Mouse (Mus musculus) myocyte (in vitro differentiated cells): ENCODE data around the gene Gimap3. TPM values are rescaled to one million over a fixed set of nuclear protein-coding genes. Genes with fewer than 3 reads are reported as not detected.

Source experiments
- H3K27me3 ChIP-seq: one replicate; pipeline ENCODE4 v1.6.1; 2011; ENCODE audit not compliant: control insufficient read depth, insufficient read depth, insufficient read length
- H3K36me3 ChIP-seq: one replicate; pipeline ENCODE4 v1.6.1; 2011; ENCODE audit not compliant: control insufficient read depth, insufficient read depth
- H3K4me2 ChIP-seq: one replicate; pipeline ENCODE4 v1.6.1; 2011; ENCODE audit warnings: low read depth, control low read depth
- H3K4me3 ChIP-seq: one replicate; pipeline ENCODE4 v1.5.1; 2011; ENCODE audit warnings: mild to moderate bottlenecking, control low read depth, moderate library complexity
- H3K79me2 ChIP-seq: one replicate; pipeline ENCODE4 v1.6.1; 2011; ENCODE audit not compliant: control insufficient read depth, insufficient read depth
- H3ac ChIP-seq: one replicate; pipeline ENCODE4 v1.6.1; 2011; ENCODE audit not compliant: control insufficient read depth, insufficient read length
- CEBPB ChIP-seq: IDR thresholded peaks from 2 replicates; pipeline ENCODE4 v1.6.1; 2011; ENCODE audit warnings: mild to moderate bottlenecking, moderate library complexity; ENCODE audit not compliant: poor library complexity, insufficient read depth, severe bottlenecking
- E2F4 ChIP-seq: IDR thresholded peaks from one replicate; pipeline ENCODE4 v1.6.1; 2011; ENCODE audit warnings: mild to moderate bottlenecking, control low read depth, moderate library complexity; ENCODE audit not compliant: insufficient read depth
- MAX ChIP-seq: IDR thresholded peaks from one replicate; pipeline ENCODE4 v1.6.1; 2011; ENCODE audit warnings: low read depth, mild to moderate bottlenecking, control low read depth
- MYOD1 ChIP-seq, 3 experiments: IDR thresholded peaks; one replicate each; pipeline ENCODE4 v1.6.1; 2011; ENCODE audit warnings: control low read depth in 2 of 3, low read depth in 2 of 3, mild to moderate bottlenecking in 2 of 3, moderate library complexity in 1 of 3; ENCODE audit not compliant: insufficient read length in 2 of 3, control insufficient read depth in 1 of 3
- MYOG ChIP-seq, 3 experiments: IDR thresholded peaks; one replicate each; pipeline ENCODE4 v1.6.1; 2011; ENCODE audit warnings: control low read depth in 2 of 3, low read depth in 2 of 3, mild to moderate bottlenecking in 2 of 3; ENCODE audit not compliant: insufficient read length in 2 of 3, control insufficient read depth in 1 of 3, insufficient read depth in 1 of 3
- POLR2A ChIP-seq: IDR thresholded peaks from one replicate; pipeline ENCODE4 v1.6.1; 2011; ENCODE audit warnings: low read depth, mild to moderate bottlenecking, control low read depth, moderate library complexity; ENCODE audit not compliant: insufficient read length
- POLR2AphosphoS2 ChIP-seq: IDR thresholded peaks from one replicate; pipeline ENCODE4 v1.6.1; 2011; ENCODE audit warnings: low read depth, control low read depth; ENCODE audit not compliant: insufficient read length
- REST ChIP-seq: IDR thresholded peaks from one replicate; pipeline ENCODE4 v1.6.1; 2011; ENCODE audit warnings: mild to moderate bottlenecking, control low read depth, moderate library complexity; ENCODE audit not compliant: insufficient read depth, insufficient read length
- SRF ChIP-seq: IDR thresholded peaks from one replicate; pipeline ENCODE4 v1.6.1; 2011; ENCODE audit warnings: low read depth; ENCODE audit not compliant: control insufficient read depth, insufficient read length
- TCF12 ChIP-seq: IDR thresholded peaks from one replicate; pipeline ENCODE4 v1.6.1; 2011; ENCODE audit warnings: mild to moderate bottlenecking, control low read depth; ENCODE audit not compliant: poor library complexity, insufficient read depth, severe bottlenecking
- TCF3 ChIP-seq: IDR thresholded peaks from one replicate; pipeline ENCODE4 v1.6.1; 2011; ENCODE audit warnings: low read depth, control low read depth; ENCODE audit not compliant: insufficient read length
- USF1 ChIP-seq: IDR thresholded peaks from one replicate; pipeline ENCODE4 v1.6.1; 2011; ENCODE audit warnings: low read depth, mild to moderate bottlenecking, control low read depth, moderate library complexity
- polyA plus RNA-seq: library from polyadenylated mRNA; unstranded; fragments of >200 nt; fragmentation: generic; extraction: Trizol; gene quantifications from one replicate; pipeline ENCODE4 v1.2.1, GENCODE M21; 2012; ENCODE audit warnings: missing spikeins

Gimap3 gene
- polyA plus RNA-seq, 1 experiment: not detected

DNA sequence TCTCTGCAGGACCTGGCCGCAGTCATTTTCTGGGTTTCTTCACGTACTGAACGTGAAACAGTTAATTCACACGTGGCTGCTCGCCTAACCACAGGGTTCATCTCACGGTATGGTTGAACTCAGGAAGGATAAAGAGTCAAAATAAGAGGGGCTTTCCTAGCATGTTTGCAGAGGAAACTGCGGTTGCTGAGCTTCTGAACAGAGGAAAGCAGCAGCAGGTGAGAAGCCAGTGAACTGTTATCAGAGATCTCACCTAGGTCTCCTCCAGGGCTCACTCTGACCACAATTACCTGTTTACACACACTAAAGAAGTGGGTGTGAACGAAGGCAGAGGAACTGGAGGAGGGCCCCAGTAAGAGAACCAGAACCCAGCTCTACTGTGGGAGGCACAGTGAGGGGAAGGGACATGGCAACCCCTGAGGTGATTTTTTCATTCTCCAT lies 37.8 kb downstream of the Gimap3 start:
- no peak overlapping the region for H3ac ChIP-seq
- no peak overlapping the region for H3K4me3 ChIP-seq
- no peaks in the 10 kb centered on the region for H3K27me3 ChIP-seq
- TF ChIP-seq REST: no peak
- no peaks in the 10 kb centered on the region for H3K36me3 ChIP-seq
- no peak overlapping the region for H3K4me2 ChIP-seq
- no peaks in the 10 kb centered on the region for H3K79me2 ChIP-seq

DNA sequence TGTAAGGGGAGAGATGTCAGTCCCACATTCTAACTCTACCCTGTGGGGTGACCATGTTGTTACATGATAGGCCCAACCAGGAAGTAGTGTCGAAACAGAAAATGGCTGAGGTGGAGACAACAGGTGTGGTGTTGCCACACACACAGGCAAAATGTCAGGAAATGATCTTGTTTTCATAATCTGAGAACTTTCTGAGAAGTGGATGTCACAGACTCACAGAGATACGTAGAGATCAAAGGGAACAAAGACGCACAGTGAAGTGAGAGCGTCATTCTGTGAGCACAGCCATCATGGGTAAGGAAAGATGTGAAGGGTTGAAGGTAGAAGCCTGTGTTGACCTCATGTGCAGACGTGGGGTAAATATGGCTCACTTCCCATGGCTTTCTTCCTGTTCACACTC lies 42.9 kb downstream of the Gimap3 start:
- Histone ChIP-seq H3K4me3 (no peak overlapping the region), H3ac (no peak overlapping the region), H3K4me2 (no peak overlapping the region), H3K27me3 (no peaks in the 10 kb centered on the region), H3K36me3 (no peaks in the 10 kb centered on the region), H3K79me2 (no peaks in the 10 kb centered on the region)
- TF ChIP-seq E2F4 (no peak), REST (no peak), USF1 (no peak), POLR2AphosphoS2 (no peak), TCF12 (no peak), CEBPB (no peak), MAX (no peak), SRF (no peak), POLR2A (no peak), MYOG (IDR thresholded peaks at IDR 0.05; ENCODE audit: control insufficient read depth in 1 of 3, insufficient read depth in 1 of 3, insufficient read length in 2 of 3, low read depth in 2 of 3) (no peak), MYOD1 (IDR thresholded peaks at IDR 0.05; ENCODE audit: control insufficient read depth in 1 of 3, insufficient read length in 2 of 3, low read depth in 2 of 3) (no peak), TCF3 (no peak)

DNA sequence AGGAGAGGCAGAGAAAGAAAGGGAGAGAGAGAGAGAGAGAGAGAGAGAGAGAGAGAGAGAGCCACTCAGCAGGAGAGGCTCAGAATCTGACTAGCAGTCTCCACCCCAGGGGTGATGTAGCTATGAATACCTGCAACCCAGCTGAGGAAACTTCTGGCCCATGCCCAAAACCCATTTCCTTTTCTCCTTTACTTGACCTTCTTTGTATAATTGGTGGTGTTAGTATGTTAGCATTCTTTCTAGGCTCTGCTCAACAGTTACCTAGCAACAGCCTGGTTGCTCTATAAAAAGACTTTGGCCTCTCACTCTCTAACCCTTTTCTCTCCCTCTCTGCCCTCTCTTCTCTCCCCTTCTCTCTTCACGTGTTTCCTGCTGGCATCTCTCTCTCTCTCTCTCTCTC lies 45.2 kb downstream of the Gimap3 start:
- H3K79me2 ChIP-seq: no peaks in the 10 kb centered on the region
- H3K4me2 ChIP-seq: no peak overlapping the region
- H3ac ChIP-seq: no peak overlapping the region
- no peaks in the 10 kb centered on the region for H3K27me3 ChIP-seq
- H3K36me3 ChIP-seq: no peaks in the 10 kb centered on the region
- TF ChIP-seq CEBPB (no peak), TCF12 (no peak), MYOD1 (IDR thresholded peaks at IDR 0.05; ENCODE audit: control insufficient read depth in 1 of 3, insufficient read length in 2 of 3, low read depth in 2 of 3) (no peak), POLR2AphosphoS2 (no peak), MYOG (IDR thresholded peaks at IDR 0.05; ENCODE audit: control insufficient read depth in 1 of 3, insufficient read depth in 1 of 3, insufficient read length in 2 of 3, low read depth in 2 of 3) (no peak), REST (no peak), TCF3 (no peak), SRF (no peak), USF1 (no peak)
- no peak overlapping the region for H3K4me3 ChIP-seq

DNA sequence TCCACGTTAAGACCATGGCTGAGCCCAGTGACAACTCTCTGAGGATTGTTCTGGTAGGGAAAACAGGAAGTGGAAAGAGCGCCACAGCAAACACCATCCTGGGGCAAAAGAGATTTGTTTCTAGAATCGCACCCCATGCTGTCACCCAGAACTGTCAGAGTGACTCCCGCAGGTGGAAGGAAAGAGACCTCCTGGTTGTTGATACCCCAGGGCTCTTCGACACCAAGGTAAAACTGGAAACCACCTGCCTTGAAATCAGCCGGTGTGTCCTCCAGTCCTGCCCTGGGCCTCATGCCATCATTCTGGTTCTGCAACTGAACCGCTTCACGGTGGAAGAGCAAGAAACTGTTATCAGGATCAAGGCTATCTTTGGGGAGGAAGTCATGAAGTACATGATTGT lies 47.2 kb downstream of the Gimap3 start:
- Histone ChIP-seq H3K4me3 (no peak overlapping the region), H3ac (no peak overlapping the region), H3K36me3 (no peaks in the 10 kb centered on the region), H3K4me2 (no peak overlapping the region), H3K27me3 (no peaks in the 10 kb centered on the region), H3K79me2 (no peaks in the 10 kb centered on the region)
- no peak for TF ChIP-seq SRF
- TF ChIP-seq E2F4: no peak
- TF ChIP-seq REST: no peak

DNA sequence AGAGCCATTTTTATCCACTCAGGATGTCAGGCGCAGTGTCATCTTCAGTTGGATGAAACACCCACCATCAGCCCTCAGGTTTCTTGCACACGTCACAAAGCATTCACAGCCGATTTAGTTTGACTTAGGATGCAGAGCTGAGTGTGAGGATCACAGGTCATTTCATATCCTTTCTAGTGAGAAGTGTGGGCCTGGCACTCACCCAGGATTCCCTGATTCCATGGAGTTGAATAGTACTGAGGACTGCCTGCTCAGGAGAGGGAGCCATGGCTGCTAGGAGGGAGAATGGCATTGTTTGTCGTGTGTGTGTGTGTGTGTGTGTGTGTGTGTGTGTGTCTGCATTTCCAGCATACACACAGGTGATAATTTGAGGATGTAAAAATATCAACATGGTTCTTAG lies 50.3 kb downstream of the Gimap3 start:
- H3K79me2 ChIP-seq: no peaks in the 10 kb centered on the region
- TF ChIP-seq POLR2A (no peak), CEBPB (no peak), TCF3 (no peak), MAX (no peak), MYOD1 (IDR thresholded peaks at IDR 0.05; ENCODE audit: control insufficient read depth in 1 of 3, insufficient read length in 2 of 3, low read depth in 2 of 3) (no peak), TCF12 (no peak), REST (no peak), E2F4 (no peak), MYOG (IDR thresholded peaks at IDR 0.05; ENCODE audit: control insufficient read depth in 1 of 3, insufficient read depth in 1 of 3, insufficient read length in 2 of 3, low read depth in 2 of 3) (no peak), POLR2AphosphoS2 (no peak), USF1 (no peak), SRF (no peak)
- no peak overlapping the region for H3ac ChIP-seq
- no peaks in the 10 kb centered on the region for H3K36me3 ChIP-seq
- no peak overlapping the region for H3K4me2 ChIP-seq
- no peaks in the 10 kb centered on the region for H3K27me3 ChIP-seq
- H3K4me3 ChIP-seq: no peak overlapping the region

DNA sequence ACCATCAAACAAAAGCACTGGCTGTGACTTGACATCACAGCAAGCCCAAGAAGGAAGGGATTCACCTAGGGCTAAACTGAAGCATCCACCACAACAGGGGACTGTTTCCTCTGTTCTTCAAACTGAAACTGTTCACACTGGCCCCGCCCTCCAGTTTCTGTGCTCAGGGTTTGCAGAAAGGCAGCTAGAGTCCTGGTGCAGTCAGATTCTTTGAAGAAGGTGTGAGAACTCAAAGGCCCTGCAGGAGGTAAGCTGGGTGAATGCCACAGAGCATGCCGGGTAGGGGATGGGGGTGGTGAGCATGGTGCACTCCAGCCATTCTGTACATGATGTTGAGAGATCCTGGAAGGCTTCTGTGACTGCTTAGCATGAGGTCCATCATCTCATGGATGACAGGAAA lies 52.2 kb downstream of the Gimap3 start, which contains the start of the genes Gm28053 and Gimap7:
TSS of gene Gm28053 (plus strand) at position 153 of the 400 bp plus-strand sequence.
TSS of gene Gimap7 (plus strand) at position 167 of the 400 bp plus-strand sequence.
- TF ChIP-seq MYOD1 (IDR thresholded peaks at IDR 0.05; ENCODE audit: control insufficient read depth in 1 of 3, insufficient read length in 2 of 3, low read depth in 2 of 3): no peak
- TF ChIP-seq REST: no peak
- TF ChIP-seq POLR2A: no peak
- TF ChIP-seq USF1: no peak
- TF ChIP-seq MYOG (IDR thresholded peaks at IDR 0.05; ENCODE audit: control insufficient read depth in 1 of 3, insufficient read depth in 1 of 3, insufficient read length in 2 of 3, low read depth in 2 of 3): no peak
- no peak for TF ChIP-seq E2F4
- TF ChIP-seq TCF12: no peak
- TF ChIP-seq SRF: no peak
- no peak for TF ChIP-seq MAX
- no peak for TF ChIP-seq POLR2AphosphoS2
- no peak for TF ChIP-seq CEBPB
- no peak for TF ChIP-seq TCF3
- no peak within 1 kb of the TSS for H3ac ChIP-seq
- H3K4me2 ChIP-seq: no peak within 1 kb of the TSS
- no peaks in the 10 kb centered on the region for H3K27me3 ChIP-seq
- H3K36me3 ChIP-seq: no peaks in the 10 kb centered on the region
- H3K4me3 ChIP-seq: no peak within 1 kb of the TSS
- no peaks in the 10 kb centered on the region for H3K79me2 ChIP-seq
